Mouse (Mus musculus) intestine, embryonic 14.5 days (tissue): ENCODE results near the gene Acot5. TPM values are rescaled to one million over a fixed set of nuclear protein-coding genes. Genes with fewer than 3 reads are reported as not detected.
A peak's percentile ranks its signal among the peaks of the same experiment; 100 is the strongest.
"Not testable (repeated sequence)": the region's sequence is repeated elsewhere in the genome, so short reads cannot be mapped to it uniquely, and the experiment has no call there.

ENCODE experiments used
- ATAC-seq: fragments of 200-750 bp; cut with Nextera tagmentation; replicated peaks from 2 replicates; pipeline ENCODE4 v1.8.0; 2017; ENCODE audit warnings: low read depth, moderate number of reproducible peaks, moderate TSS enrichment, moderate library complexity; ENCODE audit not compliant: low FRiP score, low TSS enrichment
- DNase-seq: peaks from one replicate; pipeline ENCODE4 v3.0.0-alpha.2; 2018; ENCODE audit warnings: low spot score
- H3K27ac ChIP-seq: fragments of 300-500 bp; sonication (generic); 2 replicates; pipeline ENCODE4 v1.5.1; 2014; ENCODE audit warnings: low read depth, mild to moderate bottlenecking, control low read depth
- H3K27me3 ChIP-seq: fragments of 300-500 bp; sonication (generic); replicated peaks from 2 replicates; pipeline ENCODE4 v1.6.1; 2014; ENCODE audit warnings: low read length, control low read depth; ENCODE audit not compliant: control insufficient read depth, insufficient read depth
- H3K36me3 ChIP-seq: fragments of 300-500 bp; sonication (generic); 2 replicates; pipeline ENCODE4 v1.6.1; 2014; ENCODE audit warnings: low read length, control low read depth; ENCODE audit not compliant: control insufficient read depth, insufficient read depth
- H3K4me1 ChIP-seq: fragments of 300-500 bp; sonication (generic); replicated peaks from 2 replicates; pipeline ENCODE4 v1.6.1; 2014; ENCODE audit warnings: low read length, control low read depth, mixed read lengths; ENCODE audit not compliant: control insufficient read depth, insufficient read depth
- H3K4me2 ChIP-seq: fragments of 300-500 bp; sonication (generic); 2 replicates; pipeline ENCODE4 v1.6.1; 2014; ENCODE audit warnings: low read length
- H3K4me3 ChIP-seq: fragments of 300-500 bp; sonication (generic); 2 replicates; pipeline ENCODE4 v1.5.1; 2014; ENCODE audit warnings: low read depth, low read length, control low read depth, mixed read lengths
- H3K9ac ChIP-seq: fragments of 300-500 bp; sonication (generic); 2 replicates; pipeline ENCODE4 v1.6.1; 2014; ENCODE audit warnings: mild to moderate bottlenecking, low read length
- H3K9me3 ChIP-seq: fragments of 300-500 bp; sonication (generic); 2 replicates; pipeline ENCODE4 v1.6.1; 2016; ENCODE audit warnings: low read length, control low read depth; ENCODE audit not compliant: control insufficient read depth
- WGBS: fragments of 180-500 bp; shearing (Covaris S2); extraction: QIAGEN DNeasy Blood & Tissue Kit; methylation state at CpG from one replicate; pipeline ENCODE4 v1.1.7; 2014; 5-methylcytosine and 5-hydroxymethylcytosine counted together
- polyA plus RNA-seq: library from polyadenylated mRNA; unstranded; fragments of >200 nt; fragmentation: Nextera tagmentation; extraction: Ambion mirVana; gene quantifications from 2 replicates; pipeline ENCODE4 v1.2.1, GENCODE M21; 2014

Gene Acot5
- polyA plus RNA-seq, 1 experiment from 2014 or later = not detected

DNA sequence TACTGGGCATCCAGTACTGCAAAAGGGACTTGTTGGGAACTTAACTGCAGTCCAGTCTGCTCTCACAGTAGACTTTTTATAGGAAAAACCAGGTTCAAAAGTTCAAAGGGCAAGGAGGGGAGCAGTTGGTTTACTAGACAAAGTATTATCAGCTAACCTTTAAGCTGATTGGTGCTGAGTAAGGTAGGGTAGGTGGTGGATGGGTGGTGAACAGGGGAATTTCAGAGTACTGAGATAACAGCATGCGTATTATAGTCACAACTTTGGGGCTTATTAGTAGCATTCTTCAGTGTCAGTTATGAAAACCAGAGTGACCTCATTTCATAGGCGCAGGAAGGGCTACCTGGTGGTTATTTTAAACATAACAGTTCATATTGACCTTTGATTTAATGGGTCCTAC lies 30.5 kb downstream of the Acot5 start:
- DNase-seq (peak; percentile 13), ATAC-seq (no peak)
- Histone ChIP-seq H3K27ac (no peak overlapping the region), H3K4me2 (no peak overlapping the region), H3K9me3 (no peaks in the 10 kb centered on the region), H3K4me1 (no peaks in the 10 kb centered on the region), H3K9ac (no peak overlapping the region), H3K4me3 (no peak overlapping the region), H3K27me3 (no peaks in the 10 kb centered on the region), H3K36me3 (no peaks in the 10 kb centered on the region)
- WGBS = 86% methylated on average over 2 of the region's 2 CpGs

DNA sequence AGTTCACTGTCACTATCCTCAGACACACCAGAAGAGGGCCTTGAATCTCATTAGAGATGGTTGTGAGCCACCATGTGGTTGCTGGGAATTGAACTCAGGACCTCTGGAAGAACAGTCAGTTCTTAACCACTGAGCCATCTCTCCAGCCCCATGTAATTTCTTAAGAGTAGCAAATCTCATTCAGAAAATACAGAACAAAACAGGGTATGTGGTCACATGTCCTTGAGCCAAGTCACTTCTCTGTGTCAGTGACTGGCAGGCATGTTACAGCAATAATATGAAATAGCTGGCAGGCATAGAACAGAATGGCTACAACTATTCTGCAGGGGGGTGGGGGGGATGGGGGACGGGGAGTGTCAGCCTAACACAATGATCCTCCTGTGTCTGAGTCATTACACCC lies 30.9 kb downstream of the Acot5 start:
- H3K9me3 ChIP-seq = no peaks in the 10 kb centered on the region
- WGBS = 60% methylated on average over 1 of the region's 1 CpGs

DNA sequence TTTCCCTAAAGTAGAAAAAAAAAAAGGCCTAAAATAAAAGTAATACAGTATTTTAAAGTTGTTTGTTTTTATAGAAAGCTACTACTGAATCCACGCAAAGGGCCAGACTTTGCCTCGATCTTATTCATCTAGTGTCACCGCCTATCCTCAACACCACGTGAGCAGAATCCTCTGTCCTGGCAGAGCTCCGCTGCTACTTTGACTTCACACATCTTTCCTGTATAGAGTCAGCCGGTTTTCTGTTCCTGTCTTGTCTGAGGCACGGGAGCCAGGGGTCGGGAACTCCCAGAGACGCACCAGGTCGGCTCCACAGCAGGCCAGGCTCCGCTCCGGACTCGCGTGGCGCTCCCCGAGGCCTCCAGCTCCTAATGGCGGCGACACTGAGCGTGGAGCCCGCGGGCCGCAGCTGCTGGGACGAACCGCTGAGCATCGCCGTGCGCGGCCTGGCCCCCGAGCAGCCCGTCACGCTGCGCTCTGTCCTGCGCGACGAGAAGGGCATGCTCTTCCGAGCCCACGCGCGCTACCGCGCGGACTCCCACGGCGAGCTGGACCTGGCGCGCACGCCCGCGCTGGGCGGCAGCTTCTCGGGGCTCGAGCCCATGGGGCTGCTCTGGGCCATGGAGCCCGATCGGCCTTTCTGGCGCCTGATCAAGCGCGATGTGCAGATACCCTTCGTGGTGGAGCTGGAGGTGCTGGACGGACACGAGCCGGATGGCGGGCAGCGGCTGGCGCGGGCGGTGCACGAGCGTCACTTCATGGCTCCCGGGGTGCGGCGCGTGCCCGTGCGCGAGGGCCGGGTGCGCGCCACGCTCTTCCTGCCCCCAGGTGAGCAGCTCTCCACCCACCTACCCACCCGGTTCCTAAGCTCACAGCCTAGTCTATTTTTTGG lies 31.7 kb downstream of the Acot5 start, which contains the start of gene Acot6:
TSS of gene Acot6 (plus strand) at position 51 of the 889 bp plus-strand sequence.
- not testable (repeated sequence) for H3K36me3 ChIP-seq, H3K4me1 ChIP-seq, H3K27me3 ChIP-seq, H3K9me3 ChIP-seq
- peak within 1 kb of the TSS; percentile 3; the same call in 1 of the 2 replicates for H3K27ac ChIP-seq
- DNase-seq (peak; percentile 90), ATAC-seq (peak; percentile 78; the same call in 1 of the 2 replicates)
- peak within 1 kb of the TSS; percentile 50 for H3K4me2 ChIP-seq
- H3K4me3 ChIP-seq = peak within 1 kb of the TSS; percentile 39
- under 1% methylated on average over 71 of the region's 80 CpGs for WGBS
- peak within 1 kb of the TSS; percentile 36 for H3K9ac ChIP-seq

More for the DNA sequence above, 30.9 kb downstream of the Acot5 start:
- H3K36me3 ChIP-seq = no peaks in the 10 kb centered on the region
- ATAC-seq (no peak), DNase-seq (peak; percentile 50)
- no peaks in the 10 kb centered on the region for H3K27me3 ChIP-seq
- no peak overlapping the region for H3K27ac ChIP-seq
- no peaks in the 10 kb centered on the region for H3K4me1 ChIP-seq
- 0 out of 2 replicates have a peak overlapping the region, but pooled peaks have one; percentile 39 for H3K4me3 ChIP-seq
- no peak overlapping the region for H3K9ac ChIP-seq
- H3K4me2 ChIP-seq = peak overlapping the region; percentile 50

DNA sequence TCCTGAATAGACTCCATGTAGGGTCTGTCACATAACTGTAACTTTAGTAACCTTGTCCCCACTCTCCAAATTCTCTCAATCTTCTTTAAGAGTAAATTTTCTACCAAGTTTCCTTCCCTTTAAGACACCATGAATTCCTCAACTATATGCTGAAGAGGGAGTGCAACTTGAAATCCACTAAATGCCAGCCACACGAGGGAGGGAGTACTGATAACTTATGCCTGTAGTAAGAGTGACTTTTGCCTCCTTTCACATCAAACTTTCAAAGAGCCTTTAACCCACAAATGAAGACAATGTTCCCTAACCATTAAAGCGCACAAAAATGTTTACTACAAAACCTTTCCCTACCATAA lies 32.3 kb downstream of the Acot5 start:
- no peaks in the 10 kb centered on the region for H3K9me3 ChIP-seq
- no peaks in the 10 kb centered on the region for H3K4me1 ChIP-seq
- no peak for DNase-seq
- no peak overlapping the region for H3K27ac ChIP-seq
- peak overlapping the region; percentile 36 for H3K9ac ChIP-seq
- peak overlapping the region; percentile 50 for H3K4me2 ChIP-seq
- 54% methylated on average over 2 of the region's 2 CpGs for WGBS
- no peaks in the 10 kb centered on the region for H3K27me3 ChIP-seq
- H3K36me3 ChIP-seq = no peaks in the 10 kb centered on the region
- H3K4me3 ChIP-seq = peak overlapping the region; percentile 39
- ATAC-seq = no peak

DNA sequence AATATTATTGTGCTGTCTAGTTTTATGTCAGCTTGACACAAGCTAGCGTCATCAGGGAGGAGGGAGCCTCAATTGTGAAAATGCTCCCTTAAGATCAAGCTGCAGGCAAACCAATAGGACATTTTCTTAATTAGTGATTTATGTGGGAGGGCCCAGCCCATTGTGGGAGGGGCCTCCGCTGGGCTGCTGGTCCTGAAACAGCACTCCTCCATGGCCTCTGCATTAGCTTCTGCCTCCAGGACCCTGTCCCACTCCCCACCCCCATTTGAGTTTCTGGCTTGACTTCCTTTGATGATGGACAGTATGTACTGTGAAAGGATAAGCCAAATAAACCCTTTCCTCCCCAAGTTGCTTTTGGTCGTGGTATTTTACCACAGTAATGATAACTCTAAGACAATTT lies 37.9 kb downstream of the Acot5 start:
- 73% methylated on average over 3 of the region's 3 CpGs for WGBS

DNA sequence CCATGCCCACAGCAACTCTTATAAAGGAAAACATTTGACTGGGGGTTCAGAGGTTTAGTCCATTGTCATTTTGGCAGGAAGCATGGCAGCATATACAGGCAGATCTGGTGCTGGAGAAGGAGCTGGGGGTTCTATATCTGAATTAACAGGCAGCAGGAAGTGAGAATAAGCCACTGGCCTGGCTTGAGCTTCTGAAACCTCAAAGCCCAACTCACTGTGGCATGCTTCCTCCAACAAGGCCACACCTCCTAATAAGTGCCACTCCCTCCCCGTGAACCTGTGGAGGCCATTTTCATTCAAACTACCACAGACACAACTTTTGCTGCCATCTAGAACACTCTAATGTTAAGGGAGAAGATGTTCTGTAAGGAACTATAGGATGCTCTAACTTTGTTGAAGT lies 38.6 kb downstream of the Acot5 start:
- Histone ChIP-seq H3K4me1 (no peaks in the 10 kb centered on the region), H3K4me3 (no peak overlapping the region), H3K36me3 (no peaks in the 10 kb centered on the region), H3K27me3 (no peaks in the 10 kb centered on the region), H3K27ac (no peak overlapping the region), H3K9me3 (no peaks in the 10 kb centered on the region), H3K9ac (no peak overlapping the region), H3K4me2 (no peak overlapping the region)
- DNase-seq = no peak
- 78% methylated on average over 1 of the region's 1 CpGs for WGBS
- ATAC-seq = no peak

More for the DNA sequence above, 37.9 kb downstream of the Acot5 start:
- Histone ChIP-seq H3K36me3 (no peaks in the 10 kb centered on the region), H3K9ac (no peak overlapping the region), H3K4me3 (no peak overlapping the region), H3K4me1 (no peaks in the 10 kb centered on the region), H3K9me3 (no peaks in the 10 kb centered on the region), H3K27me3 (no peaks in the 10 kb centered on the region), H3K27ac (no peak overlapping the region), H3K4me2 (no peak overlapping the region)
- ATAC-seq = no peak
- no peak for DNase-seq

DNA sequence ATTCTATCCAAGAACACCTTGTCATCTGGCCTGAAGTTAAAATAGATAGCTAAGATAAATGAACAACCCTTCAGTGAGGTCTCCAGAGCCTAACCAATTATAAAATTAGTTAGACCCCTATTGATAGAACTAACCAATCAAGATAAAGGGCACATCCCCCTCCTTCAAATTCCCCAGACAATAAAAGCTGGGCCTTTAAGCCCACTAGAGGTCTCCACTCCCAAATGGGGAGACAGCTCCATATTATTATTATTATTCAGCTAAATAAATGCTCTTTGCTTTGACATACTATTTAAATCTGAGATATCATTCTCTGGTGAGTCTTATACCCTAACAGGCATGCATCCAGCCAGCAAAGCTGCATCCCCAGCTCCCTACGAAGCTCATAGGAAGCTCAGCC lies 40.8 kb downstream of the Acot5 start:
- Histone ChIP-seq H3K9ac (no peak overlapping the region), H3K9me3 (no peaks in the 10 kb centered on the region), H3K27ac (no peak overlapping the region), H3K36me3 (no peaks in the 10 kb centered on the region), H3K4me1 (peaks cover 3% of the 10 kb centered on the region; the same call in 1 of the 2 replicates), H3K4me2 (no peak overlapping the region), H3K4me3 (no peak overlapping the region), H3K27me3 (no peaks in the 10 kb centered on the region)
- no peak for DNase-seq
- ATAC-seq = no peak
- WGBS = 76% methylated on average over 1 of the region's 1 CpGs

DNA sequence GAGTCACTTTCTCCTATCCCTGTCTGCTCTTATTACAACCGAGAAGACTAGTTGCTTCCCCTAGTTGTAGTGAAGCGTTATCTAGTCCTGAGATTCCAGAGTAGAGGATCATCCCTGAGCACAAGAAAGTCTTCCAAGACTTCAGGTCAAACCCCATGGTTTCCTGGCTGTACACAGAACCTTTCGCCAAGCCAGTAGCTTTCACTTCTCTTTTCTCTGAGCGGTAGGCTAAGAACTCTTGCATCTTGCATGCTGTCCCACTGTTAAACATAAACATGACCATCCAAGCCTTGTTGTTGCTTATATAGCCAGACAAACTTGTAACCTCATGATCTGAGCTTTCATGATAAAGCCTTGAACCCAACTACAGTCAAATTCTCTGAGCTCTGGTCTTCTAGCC lies 41.7 kb downstream of the Acot5 start:
- Histone ChIP-seq H3K36me3 (no peaks in the 10 kb centered on the region), H3K4me3 (no peak overlapping the region), H3K4me1 (peaks cover 8% of the 10 kb centered on the region; the same call in 1 of the 2 replicates), H3K4me2 (no peak overlapping the region), H3K9ac (no peak overlapping the region), H3K9me3 (no peaks in the 10 kb centered on the region), H3K27ac (no peak overlapping the region), H3K27me3 (no peaks in the 10 kb centered on the region)
- DNase-seq (no peak), ATAC-seq (no peak)
- WGBS = 93% methylated on average over 4 of the region's 4 CpGs

DNA sequence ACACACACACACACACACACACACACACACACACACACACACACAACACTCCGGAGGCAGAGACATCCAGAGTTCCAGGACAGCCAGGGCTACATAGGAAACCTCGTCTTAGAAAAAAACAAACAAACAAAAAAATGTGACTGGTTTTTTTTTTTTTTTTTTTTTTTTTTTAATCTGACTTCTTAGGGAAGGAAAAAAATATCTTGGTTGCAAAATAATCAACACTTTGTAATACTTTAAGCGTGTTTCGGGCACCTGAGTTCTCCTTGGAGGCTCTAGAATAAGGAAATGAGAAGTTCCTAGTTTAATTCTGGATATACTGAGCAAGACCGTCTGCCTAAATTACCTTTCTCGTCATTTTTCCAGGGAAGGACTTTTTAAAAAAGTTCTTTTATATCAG lies 44.6 kb downstream of the Acot5 start:
- peak overlapping the region; percentile 72 for H3K4me2 ChIP-seq
- no peak overlapping the region for H3K27ac ChIP-seq
- no peaks in the 10 kb centered on the region for H3K9me3 ChIP-seq
- H3K27me3 ChIP-seq = no peaks in the 10 kb centered on the region
- ATAC-seq (no peak), DNase-seq (no peak)
- 48% methylated on average over 6 of the region's 6 CpGs for WGBS
- no peaks in the 10 kb centered on the region for H3K36me3 ChIP-seq
- peak overlapping the region; percentile 66 for H3K4me3 ChIP-seq
- peaks cover 8% of the 10 kb centered on the region; the same call in 1 of the 2 replicates for H3K4me1 ChIP-seq
- H3K9ac ChIP-seq = no peak overlapping the region
